Mouse (Mus musculus) embryonic fibroblast, embryonic 13.5 days (primary cell): Measurements from ENCODE around the gene Btnl6.
"Not testable (repeated sequence)": the region's sequence is repeated elsewhere in the genome, so short reads cannot be mapped to it uniquely, and the experiment has no call there.

Source experiments
- CTCF ChIP-seq: IDR thresholded peaks from 2 replicates; pipeline ENCODE4 v1.5.1; 2011; ENCODE audit warnings: mild to moderate bottlenecking, control low read depth, low read length, moderate library complexity, borderline replicate concordance; ENCODE audit not compliant: insufficient read depth
- POLR2A ChIP-seq: IDR thresholded peaks from 2 replicates; pipeline ENCODE4 v1.6.1; 2011; ENCODE audit warnings: low read depth, mild to moderate bottlenecking, control low read depth, low read length, moderate library complexity

DNA sequence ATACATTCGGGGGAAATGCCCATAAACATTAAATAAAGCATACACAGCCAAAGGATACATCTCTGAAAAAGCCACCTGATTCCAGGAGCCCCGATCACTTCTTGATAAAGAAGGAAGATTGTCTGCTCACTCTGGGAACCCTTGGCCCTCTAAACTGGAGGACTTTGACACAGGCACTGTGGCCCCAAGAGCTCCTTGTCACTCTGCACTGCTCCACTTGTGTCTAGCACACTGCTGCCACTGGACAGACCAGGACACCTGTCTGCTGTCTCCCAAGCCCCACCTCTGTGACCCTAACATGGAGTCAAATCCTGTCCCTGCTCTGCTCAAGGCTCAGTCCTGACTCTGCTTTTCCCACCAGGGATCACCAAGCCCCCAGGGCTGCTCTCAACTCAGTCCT lies 22.0 kb downstream of the Btnl6 start:
- not testable (repeated sequence) for TF ChIP-seq CTCF, POLR2A
